Mouse (Mus musculus) brain, embryonic 14.5 days (tissue): ENCODE measurements around the gene 4933425L06Rik. TPM values are rescaled to one million over a fixed set of nuclear protein-coding genes. Genes with fewer than 3 reads are reported as not detected.

Experiments used
- DNase-seq: peaks from one replicate; pipeline ENCODE4 v3.0.0-alpha.2; 2011; ENCODE audit warnings: low read depth
- CTCF ChIP-seq: fragments of 200-500 bp; IDR thresholded peaks from 2 replicates; pipeline ENCODE4 v1.5.1; 2012; ENCODE audit warnings: inconsistent platforms, mild to moderate bottlenecking, moderate library complexity, borderline replicate concordance; ENCODE audit not compliant: insufficient read depth, insufficient read length; ENCODE audit errors: extremely low read depth
- POLR2A ChIP-seq: fragments of 200-500 bp; IDR thresholded peaks from 2 replicates; pipeline ENCODE4 v1.6.1; 2012; ENCODE audit warnings: mild to moderate bottlenecking, inconsistent platforms, borderline replicate concordance; ENCODE audit not compliant: poor library complexity, insufficient read depth, insufficient read length, severe bottlenecking; ENCODE audit errors: extremely low read depth
- polyA plus RNA-seq: library from polyadenylated mRNA; depleted of rRNA; stranded (reverse); fragments of >200 nt; gene quantifications from 2 replicates; pipeline ENCODE4 v1.2.3, GENCODE M21; 2012; rRNA removed

The 4933425L06Rik gene
- not detected in 2 replicates for polyA plus RNA-seq

DNA sequence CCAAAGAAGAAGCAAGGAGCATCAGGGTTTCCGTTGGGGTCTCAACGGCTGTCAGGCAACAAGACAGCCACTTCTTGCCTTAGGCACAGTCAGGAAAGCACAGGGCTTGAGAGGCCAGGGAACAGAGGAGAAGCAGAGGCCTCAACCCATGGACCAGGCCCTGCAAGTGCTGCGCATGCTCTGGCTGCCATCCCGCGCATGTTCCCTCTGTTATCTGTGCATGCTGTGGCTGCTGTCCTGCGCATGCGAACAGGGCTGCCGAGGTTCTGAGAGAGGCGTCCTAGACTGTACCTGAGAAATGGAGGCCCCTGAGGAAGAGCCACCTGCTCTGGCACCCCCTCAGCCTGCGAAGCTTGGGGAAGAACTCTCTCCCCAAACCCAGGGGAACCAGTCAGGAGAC lies at the start of gene 4933425L06Rik:
Gene 4933425L06Rik, plus strand, starts transcription at position 261 of the 400 bp plus-strand sequence.
- DNase-seq, result no peak
- no peak for TF ChIP-seq POLR2A
- no peak for TF ChIP-seq CTCF

DNA sequence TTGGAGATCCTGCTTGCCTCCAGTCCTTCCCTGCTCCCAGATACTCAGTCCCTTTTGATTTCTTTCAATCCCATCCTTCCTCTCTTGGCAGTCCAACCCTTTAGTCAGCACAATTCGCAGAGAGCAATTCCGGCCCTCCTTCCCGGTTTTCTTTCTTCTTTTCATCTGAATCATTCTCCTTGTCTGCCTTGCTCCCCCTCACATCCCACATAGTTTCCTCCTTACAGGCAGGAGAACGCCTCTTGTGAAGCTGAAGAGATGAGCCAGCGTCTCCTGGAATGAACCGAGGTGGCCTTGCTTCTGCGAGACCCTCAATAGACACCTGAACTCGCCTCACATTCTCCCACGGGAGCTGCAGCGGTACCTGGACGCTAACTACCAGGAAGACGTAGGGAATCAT lies 44.1 kb upstream of the 4933425L06Rik start:
- DNase-seq, result no peak
- no peak for TF ChIP-seq CTCF
- no peak for TF ChIP-seq POLR2A

DNA sequence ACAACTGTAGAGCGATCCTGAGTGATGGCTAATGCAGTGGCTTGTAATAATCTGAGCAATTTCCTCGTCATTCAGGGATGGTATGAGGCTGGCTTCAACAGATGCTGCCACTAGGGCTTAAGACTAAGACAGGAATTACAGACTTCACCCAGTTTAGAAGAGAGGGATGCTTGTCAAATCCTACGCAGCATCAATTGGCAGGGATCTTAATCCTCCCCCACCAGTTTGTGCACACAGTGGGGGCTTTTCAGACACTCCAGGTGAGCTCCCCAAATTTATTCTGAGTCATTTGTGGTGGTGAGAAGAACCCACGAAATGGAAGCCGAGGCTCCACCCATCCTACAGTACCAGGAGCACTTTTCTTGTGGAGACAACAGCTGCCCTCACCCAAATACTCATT lies 43.6 kb upstream of the 4933425L06Rik start:
- TF ChIP-seq POLR2A (no peak), CTCF (no peak)
- DNase-seq, result no peak

DNA sequence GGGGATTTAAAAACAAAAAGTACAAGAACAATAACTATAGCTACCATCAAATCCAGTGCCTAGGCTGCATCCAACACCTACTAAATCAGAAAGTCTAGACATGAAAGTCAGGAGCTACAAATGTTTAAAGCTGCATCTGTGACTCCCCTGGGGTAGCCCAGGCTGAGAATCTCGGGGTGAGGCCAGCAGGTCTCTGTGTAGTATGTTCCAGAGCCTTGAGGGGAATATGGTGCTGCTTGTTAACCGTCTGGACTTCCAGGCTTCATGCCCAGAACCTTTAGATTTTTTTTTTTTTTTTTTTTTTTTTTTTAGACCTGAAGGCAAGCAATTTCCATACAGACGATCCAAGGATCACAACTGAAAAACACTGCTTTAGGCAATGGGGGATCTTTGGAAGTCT lies 38.0 kb upstream of the 4933425L06Rik start:
- peak; percentile 49 for DNase-seq
- TF ChIP-seq CTCF (no peak), POLR2A (no peak)

DNA sequence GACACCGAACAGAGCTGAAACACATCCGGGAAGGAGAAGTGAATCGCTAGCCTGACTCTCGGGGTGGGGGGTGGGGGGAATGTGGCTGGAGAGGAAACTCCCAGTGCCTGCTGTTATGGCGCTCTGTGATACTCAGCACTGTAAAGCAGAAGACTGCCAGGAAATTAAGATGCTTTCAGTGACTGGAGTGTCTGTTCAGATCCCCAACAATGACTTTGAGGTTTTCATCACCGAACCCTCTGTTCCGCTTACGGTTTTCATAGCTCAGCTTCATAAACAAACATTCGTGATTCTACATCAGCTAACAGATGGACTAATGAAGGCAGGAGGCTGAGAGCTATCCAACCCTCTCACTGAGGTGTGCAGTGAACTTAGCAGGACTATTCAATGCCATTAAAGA lies 34.5 kb upstream of the 4933425L06Rik start:
- DNase-seq, result peak; percentile 30
- TF ChIP-seq POLR2A (no peak), CTCF (no peak)

DNA sequence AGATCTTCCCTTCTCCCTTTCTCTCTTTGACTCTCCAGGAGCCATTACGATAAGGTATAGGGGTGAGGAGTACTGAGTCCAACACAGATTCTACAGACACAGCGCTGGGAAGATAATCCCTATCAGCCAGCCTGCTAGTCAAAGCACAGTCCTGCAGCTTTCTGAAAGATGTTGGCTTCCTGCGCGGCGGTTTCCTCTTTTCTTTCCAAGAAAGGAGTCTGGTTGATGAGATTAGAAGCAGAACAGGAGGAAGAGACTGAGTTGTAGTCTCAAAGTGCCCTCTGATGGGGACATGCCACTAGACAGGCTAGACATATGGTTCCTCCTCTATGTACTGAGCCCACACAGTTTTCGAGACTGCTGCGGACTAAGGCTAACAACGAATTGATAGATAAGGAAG lies 33.3 kb upstream of the 4933425L06Rik start:
- DNase-seq, result peak; percentile 24
- TF ChIP-seq POLR2A, result no peak
- no peak for TF ChIP-seq CTCF

DNA sequence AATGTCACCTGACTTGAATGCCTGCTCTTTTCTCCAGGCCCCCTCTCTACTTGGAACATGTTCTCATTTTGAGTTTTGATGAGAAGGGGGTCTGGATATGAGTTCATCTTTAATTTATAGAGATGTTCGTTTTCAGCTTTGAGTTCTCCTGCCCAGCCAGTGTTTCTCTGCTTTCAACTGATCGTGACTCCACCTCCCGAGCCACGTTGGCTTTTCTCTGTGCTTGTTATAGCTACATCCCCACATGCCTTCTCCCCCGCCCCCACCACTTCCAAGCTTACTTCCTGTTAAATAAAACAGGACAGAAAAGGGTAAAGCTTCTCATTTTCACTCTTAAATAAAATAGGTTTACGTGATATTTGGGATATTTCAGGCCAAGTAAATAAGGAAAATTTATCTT lies 30.5 kb upstream of the 4933425L06Rik start:
- peak; percentile 29 for DNase-seq
- TF ChIP-seq CTCF (no peak), POLR2A (no peak)

DNA sequence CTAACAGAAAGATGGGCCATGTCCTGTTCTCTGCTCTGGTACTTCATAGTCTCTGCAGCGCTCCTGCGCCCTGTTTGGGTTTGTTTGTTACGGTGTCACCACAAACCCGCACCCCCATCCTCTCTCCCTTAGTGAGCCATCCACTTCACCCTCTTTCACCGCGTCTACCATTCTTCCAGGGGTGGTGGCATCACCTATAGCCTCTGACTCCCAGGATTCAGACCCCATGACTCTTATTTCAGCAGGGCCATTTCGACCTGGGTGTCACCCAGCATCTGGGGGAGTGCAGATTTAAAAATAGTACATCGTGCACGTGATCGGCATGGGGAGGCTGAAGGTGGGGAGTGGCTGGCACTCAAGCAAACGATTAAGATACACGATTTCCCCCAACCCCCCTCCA lies 28.3 kb upstream of the 4933425L06Rik start:
- no peak for TF ChIP-seq CTCF
- TF ChIP-seq POLR2A, result no peak
- peak; percentile 54 for DNase-seq

DNA sequence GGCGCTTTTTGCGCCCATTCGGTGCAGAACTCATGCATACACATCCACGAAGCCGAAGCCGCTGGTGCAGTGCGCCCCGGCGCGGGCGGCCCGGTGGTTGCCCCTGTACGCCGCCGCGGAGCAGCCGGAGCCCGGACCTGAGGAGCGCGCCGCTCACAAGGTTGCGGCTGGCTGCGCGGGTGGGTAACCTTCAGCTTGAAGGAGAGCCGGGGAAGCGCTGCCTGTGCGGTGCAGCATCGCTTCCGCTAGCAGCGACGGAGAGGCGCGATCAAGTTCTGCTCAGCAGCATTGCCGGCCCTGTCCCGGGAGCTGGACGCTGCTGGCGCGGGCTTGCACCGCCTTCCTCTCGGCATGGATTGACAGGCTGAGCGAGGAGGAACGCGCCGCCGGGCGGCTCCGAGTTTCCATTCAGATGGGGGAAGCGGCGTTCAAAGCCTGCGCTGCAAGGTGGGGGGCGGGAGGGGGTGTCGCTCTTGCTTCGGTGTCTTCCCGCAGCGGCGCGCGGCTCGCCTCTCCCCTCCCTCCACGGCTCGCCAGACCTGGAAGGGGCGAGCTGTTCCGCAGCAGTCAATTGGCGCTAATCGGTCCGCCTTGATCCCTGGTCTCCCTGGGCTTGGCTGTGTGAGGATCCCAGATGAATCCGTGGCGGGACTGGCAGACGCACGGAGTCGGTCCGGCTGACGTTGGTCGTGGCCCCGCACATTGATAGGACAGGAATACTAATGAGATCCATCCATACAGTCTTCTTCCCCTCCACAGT lies 27.6 kb upstream of the 4933425L06Rik start, which contains the start of gene Rgs7bp:
Gene Rgs7bp, minus strand, starts transcription at position 750 of the 760 bp plus-strand sequence.
- DNase-seq, result peak; percentile 91
- TF ChIP-seq POLR2A (0 out of 2 replicates have a peak, but pooled peaks have one; percentile 8), CTCF (no peak)

DNA sequence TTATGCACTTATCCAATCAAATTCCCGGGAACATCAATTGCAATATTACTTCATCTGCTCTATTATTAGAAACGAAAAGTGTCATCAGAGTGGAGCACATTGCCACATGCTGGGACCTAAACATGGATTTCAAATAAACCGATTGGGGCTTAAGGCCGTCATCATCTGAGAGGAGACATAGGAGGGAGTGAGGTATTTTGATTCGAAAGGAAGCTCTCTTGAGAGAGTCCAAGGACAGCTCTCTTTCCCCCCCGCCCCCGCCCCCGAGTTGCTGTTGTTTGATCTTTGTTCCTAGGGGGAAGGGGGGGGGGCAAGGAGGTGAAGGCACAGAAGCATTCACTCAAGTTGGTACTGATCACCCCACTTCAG lies 27.0 kb upstream of the 4933425L06Rik start:
- DNase-seq, result no peak
- TF ChIP-seq POLR2A, result no peak
- TF ChIP-seq CTCF, result no peak

DNA sequence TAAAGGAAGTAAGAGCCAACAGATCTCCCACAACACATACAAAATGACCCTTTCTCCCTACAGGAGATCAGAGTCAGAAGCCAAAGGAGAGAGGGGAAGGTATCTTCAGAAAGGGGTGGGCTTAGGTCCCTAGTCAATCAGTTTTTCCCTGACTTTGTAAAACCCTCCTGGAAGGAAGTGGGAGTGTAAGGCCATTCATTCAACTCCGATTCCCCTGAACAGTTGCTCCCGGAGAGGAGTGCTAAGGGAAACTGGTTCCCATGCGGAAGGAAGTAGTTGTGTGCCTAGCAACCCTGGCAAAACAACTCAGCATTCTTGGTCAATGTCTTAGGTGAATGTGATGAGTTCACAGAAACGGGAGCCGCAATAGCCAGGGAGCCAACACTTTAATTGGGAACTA lies 26.5 kb upstream of the 4933425L06Rik start:
- peak; percentile 52 for DNase-seq

DNA sequence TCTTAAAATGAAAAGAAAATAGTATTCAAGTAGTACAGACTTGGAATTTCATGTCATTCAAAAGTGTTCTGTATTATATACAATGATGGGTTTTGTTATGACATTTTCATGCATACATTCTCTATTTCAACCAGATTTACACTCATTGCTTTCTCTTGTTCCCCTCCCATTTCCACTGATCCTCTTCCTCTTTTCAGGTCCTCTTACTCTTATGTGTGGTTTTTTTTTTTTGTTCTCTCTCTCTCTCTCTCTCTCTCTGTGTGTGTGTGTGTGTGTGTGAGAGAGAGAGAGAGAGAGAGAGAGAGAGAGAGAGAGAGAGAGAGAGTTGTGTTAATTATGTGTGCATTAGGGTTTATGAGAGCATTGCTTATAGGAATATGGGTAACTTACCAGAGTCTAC lies 15.8 kb upstream of the 4933425L06Rik start:
- TF ChIP-seq CTCF (no peak), POLR2A (no peak)
- no peak for DNase-seq

More for the DNA sequence above, 26.5 kb upstream of the 4933425L06Rik start:
- TF ChIP-seq POLR2A (no peak), CTCF (no peak)
